Mouse (Mus musculus) gastrocnemius, postnatal 36 days (tissue): ENCODE results near the gene Duxbl1. TPM values are rescaled to one million over a fixed set of nuclear protein-coding genes. Genes with fewer than 3 reads are reported as not detected.
"Not testable (repeated sequence)": the region's sequence is repeated elsewhere in the genome, so short reads cannot be mapped to it uniquely, and the experiment has no call there.

Experiments used
- DNase-seq, 2 experiments: peaks; one replicate each; pipeline ENCODE4 v3.0.0; 2022
- intact Hi-C: fragments of 180-260 bp; cut with DNase I; formaldehyde crosslinking; loops from one replicate; pipeline ENCODE4 v1.15.1; 2025
- long read RNA-seq, 2 experiments: library from polyadenylated mRNA; stranded (forward); transcript quantifications; one replicate each; pipeline ENCODE4 v2.0.0; 2021
- total RNA-seq, 2 experiments: library from RNA; stranded (reverse); gene quantifications; 2 replicates each; pipeline ENCODE4 v1.2.3; 2021

The Duxbl1 gene
- under 1 TPM in 1 of 2 experiments, not detected in 1; 0.25 TPM for total RNA-seq
- long read RNA-seq, experiment 1: 0 reads
- long read RNA-seq, experiment 2: 0 reads

GRCm38 (mm10) chr14:25978371-25979241 is at the start of gene Duxbl1:
TSS of gene Duxbl1 (plus strand) at chr14:25978577.
- DNase-seq, intact Hi-C loops: not testable (repeated sequence)

GRCm38 (mm10) chr14:25936867-25937630 is 41.3 kb upstream of the Duxbl1 start:
- intact Hi-C loops, DNase-seq: not testable (repeated sequence)

GRCm38 (mm10) chr14:25938004-25938403 is 40.4 kb upstream of the Duxbl1 start, which contains the start of gene Cphx1:
TSS of gene Cphx1 (plus strand) at chr14:25938304.
- intact Hi-C loops, DNase-seq: not testable (repeated sequence)

GRCm38 (mm10) chr14:25957861-25958260 is 20.5 kb upstream of the Duxbl1 start:
- DNase-seq, intact Hi-C loops: not testable (repeated sequence)

- intact Hi-C loops, DNase-seq: not testable (repeated sequence)
Observed at GRCm38 (mm10) chr14:25979242-25979941, 1.0 kb downstream of the Duxbl1 start.

GRCm38 (mm10) chr14:25981880-25982279 is 3.5 kb downstream of the Duxbl1 start:
- intact Hi-C loops, DNase-seq: not testable (repeated sequence)

- DNase-seq, intact Hi-C loops: not testable (repeated sequence)
Observed at GRCm38 (mm10) chr14:26007462-26007861, 29.1 kb downstream of the Duxbl1 start.

GRCm38 (mm10) chr14:26016414-26016813 is 38.0 kb downstream of the Duxbl1 start:
- DNase-seq, intact Hi-C loops: not testable (repeated sequence)

GRCm38 (mm10) chr14:26021555-26021954 is 43.2 kb downstream of the Duxbl1 start:
- DNase-seq, intact Hi-C loops: not testable (repeated sequence)

- DNase-seq, intact Hi-C loops: not testable (repeated sequence)
Observed at GRCm38 (mm10) chr14:26022831-26023230, 44.5 kb downstream of the Duxbl1 start.

GRCm38 (mm10) chr14:26025653-26026052 is 47.3 kb downstream of the Duxbl1 start:
- intact Hi-C loops, DNase-seq: not testable (repeated sequence)

- intact Hi-C loops, DNase-seq: not testable (repeated sequence)
Observed at GRCm38 (mm10) chr14:26034364-26034763, 56.0 kb downstream of the Duxbl1 start.

- intact Hi-C loops: not testable (repeated sequence)
Observed at GRCm38 (mm10) chr14:26035439-26035838, 57.1 kb downstream of the Duxbl1 start.

More at GRCm38 (mm10) chr14:26035439-26035838, 57.1 kb downstream of the Duxbl1 start:
- not testable (repeated sequence) for DNase-seq

Other genes with a start within 250 kb of the Duxbl1 start
- 10 to 100 TPM; 38.4 to 49.4 TPM for gene Zcchc24, start 209.5 kb upstream of the Duxbl1 start, total RNA-seq
- gene Anxa11, start 136.4 kb upstream of the Duxbl1 start, total RNA-seq: 10 to 100 TPM; 90.7 to 93.7 TPM
- gene Plac9a, start 75.5 kb upstream of the Duxbl1 start, total RNA-seq: 1 to 10 TPM; 2.1 to 2.9 TPM
- gene Tmem254a, start 50.9 kb upstream of the Duxbl1 start, total RNA-seq: under 1 TPM; 0.27 to 0.56 TPM
- not detected for gene Cphx1, start 40.3 kb upstream of the Duxbl1 start, total RNA-seq
- 1 to 10 TPM; 2.9 to 5.9 TPM for gene Gm9780, start 64.1 kb downstream of the Duxbl1 start, total RNA-seq
- gene Tmem254c, start 88.8 kb downstream of the Duxbl1 start, total RNA-seq: 1 to 10 TPM; 1.3 to 3.7 TPM
- not detected for gene Cphx2, start 102.9 kb downstream of the Duxbl1 start, total RNA-seq
- not detected for gene Cphx3, start 103.7 kb downstream of the Duxbl1 start, total RNA-seq
- gene Duxbl2, start 139.8 kb downstream of the Duxbl1 start, total RNA-seq: not detected
- gene Plac9b, start 203.9 kb downstream of the Duxbl1 start, total RNA-seq: 10 to 100 TPM; 28.3 to 32.6 TPM
- 1 to 10 TPM in 1 of 2 experiments, not detected in 1; 2.5 TPM for gene Tmem254b, start 228.5 kb downstream of the Duxbl1 start, total RNA-seq